Mouse (Mus musculus): Measurements from ENCODE around the gene Cpn1. TPM values are rescaled to one million over a fixed set of nuclear protein-coding genes. Genes with fewer than 3 reads are reported as not detected.

Gene Cpn1
- polyA plus RNA-seq, 1 experiment from 2014 or later, result 81.5 TPM

GRCm38 (mm10) chr19:43980711-43981110 lies 5.6 kb downstream of the Cpn1 start:
- Histone ChIP-seq H3K4me1 (replicated peaks) (no peaks in the 10 kb centered on the region), H3K9me3 (replicated peaks) (no peaks in the 10 kb centered on the region), H3K27me3 (peaks cover 2% of the 10 kb centered on the region), H3K4me2 (no peak overlapping the region), H3K4me3 (replicated peaks) (no peak overlapping the region), H3K36me3 (replicated peaks) (no peaks in the 10 kb centered on the region), H3K9ac (no peak overlapping the region), H3K27ac (replicated peaks) (no peak overlapping the region)
- no peak for ATAC-seq (ENCODE audit: insufficient read depth)
- WGBS (ENCODE audit: insufficient replicate concordance), result 78% methylated on average over 17 of the region's 17 CpGs

GRCm38 (mm10) chr19:43977799-43978198 lies 8.6 kb downstream of the Cpn1 start:
- Histone ChIP-seq H3K27ac (replicated peaks) (no peak overlapping the region), H3K4me2 (no peak overlapping the region), H3K9me3 (replicated peaks) (no peaks in the 10 kb centered on the region), H3K36me3 (replicated peaks) (no peaks in the 10 kb centered on the region; the same call in 1 of the 2 replicates), H3K9ac (no peak overlapping the region), H3K27me3 (no peaks in the 10 kb centered on the region), H3K4me1 (replicated peaks) (no peaks in the 10 kb centered on the region), H3K4me3 (replicated peaks) (no peak overlapping the region)
- 58% methylated on average over 3 of the region's 3 CpGs for WGBS (ENCODE audit: insufficient replicate concordance)
- no peak for ATAC-seq (ENCODE audit: insufficient read depth)

- no peaks in the 10 kb centered on the region; the same call in 1 of the 2 replicates for H3K36me3 ChIP-seq (replicated peaks)
- 60% methylated on average over 6 of the region's 6 CpGs for WGBS (ENCODE audit: insufficient replicate concordance)
- H3K9me3 ChIP-seq (replicated peaks), result no peaks in the 10 kb centered on the region
- no peak overlapping the region for H3K4me2 ChIP-seq
- no peak overlapping the region for H3K9ac ChIP-seq
- H3K27ac ChIP-seq (replicated peaks), result no peak overlapping the region
- H3K4me1 ChIP-seq (replicated peaks), result no peaks in the 10 kb centered on the region
- no peak overlapping the region for H3K4me3 ChIP-seq (replicated peaks)
- ATAC-seq (ENCODE audit: insufficient read depth), result no peak
- no peaks in the 10 kb centered on the region for H3K27me3 ChIP-seq
Measured at GRCm38 (mm10) chr19:43976661-43977060, 9.7 kb downstream of the Cpn1 start.

GRCm38 (mm10) chr19:43974221-43974620 lies 12.1 kb downstream of the Cpn1 start:
- 71% methylated on average over 6 of the region's 6 CpGs for WGBS (ENCODE audit: insufficient replicate concordance)
- ATAC-seq (ENCODE audit: insufficient read depth), result no peak
- Histone ChIP-seq H3K9me3 (replicated peaks) (no peaks in the 10 kb centered on the region), H3K27ac (replicated peaks) (no peak overlapping the region), H3K4me2 (no peak overlapping the region), H3K27me3 (no peaks in the 10 kb centered on the region), H3K36me3 (replicated peaks) (no peaks in the 10 kb centered on the region; the same call in 1 of the 2 replicates), H3K9ac (no peak overlapping the region), H3K4me3 (replicated peaks) (no peak overlapping the region), H3K4me1 (replicated peaks) (no peaks in the 10 kb centered on the region)

GRCm38 (mm10) chr19:43973711-43974110 lies 12.6 kb downstream of the Cpn1 start:
- H3K4me3 ChIP-seq (replicated peaks), result no peak overlapping the region
- H3K4me2 ChIP-seq, result no peak overlapping the region
- 49% methylated on average over 9 of the region's 9 CpGs for WGBS (ENCODE audit: insufficient replicate concordance)
- no peak overlapping the region for H3K9ac ChIP-seq
- H3K4me1 ChIP-seq (replicated peaks), result no peaks in the 10 kb centered on the region
- H3K36me3 ChIP-seq (replicated peaks), result no peaks in the 10 kb centered on the region; the same call in 1 of the 2 replicates
- H3K9me3 ChIP-seq (replicated peaks), result no peaks in the 10 kb centered on the region
- H3K27me3 ChIP-seq, result no peaks in the 10 kb centered on the region
- H3K27ac ChIP-seq (replicated peaks), result no peak overlapping the region
- no peak for ATAC-seq (ENCODE audit: insufficient read depth)

GRCm38 (mm10) chr19:43972129-43972528 lies 14.2 kb downstream of the Cpn1 start:
- no peak overlapping the region for H3K9ac ChIP-seq
- H3K9me3 ChIP-seq (replicated peaks), result no peaks in the 10 kb centered on the region
- no peaks in the 10 kb centered on the region for H3K27me3 ChIP-seq
- H3K4me3 ChIP-seq (replicated peaks), result no peak overlapping the region
- no peak for ATAC-seq (ENCODE audit: insufficient read depth)
- no peaks in the 10 kb centered on the region; the same call in 1 of the 2 replicates for H3K36me3 ChIP-seq (replicated peaks)
- no peaks in the 10 kb centered on the region for H3K4me1 ChIP-seq (replicated peaks)
- no peak overlapping the region for H3K4me2 ChIP-seq
- WGBS (ENCODE audit: insufficient replicate concordance), result 70% methylated on average over 8 of the region's 8 CpGs
- no peak overlapping the region for H3K27ac ChIP-seq (replicated peaks)

GRCm38 (mm10) chr19:43968436-43969026 lies 17.8 kb downstream of the Cpn1 start:
- H3K4me1 ChIP-seq (replicated peaks), result no peaks in the 10 kb centered on the region
- 53% methylated on average over 11 of the region's 11 CpGs for WGBS (ENCODE audit: insufficient replicate concordance)
- no peak for ATAC-seq (ENCODE audit: insufficient read depth)
- no peak overlapping the region for H3K9ac ChIP-seq
- H3K9me3 ChIP-seq (replicated peaks), result no peaks in the 10 kb centered on the region
- H3K27ac ChIP-seq (replicated peaks), result no peak overlapping the region
- H3K36me3 ChIP-seq (replicated peaks), result peaks cover under 1% of the 10 kb centered on the region; the same call in 1 of the 2 replicates
- no peaks in the 10 kb centered on the region for H3K27me3 ChIP-seq
- H3K4me3 ChIP-seq (replicated peaks), result no peak overlapping the region
- H3K4me2 ChIP-seq, result no peak overlapping the region

- H3K4me1 ChIP-seq (replicated peaks), result no peaks in the 10 kb centered on the region
- no peak overlapping the region for H3K4me2 ChIP-seq
- no peak for ATAC-seq (ENCODE audit: insufficient read depth)
- 58% methylated on average over 2 of the region's 2 CpGs for WGBS (ENCODE audit: insufficient replicate concordance)
- H3K27ac ChIP-seq (replicated peaks), result no peak overlapping the region
- H3K9me3 ChIP-seq (replicated peaks), result no peaks in the 10 kb centered on the region
- no peaks in the 10 kb centered on the region for H3K27me3 ChIP-seq
- H3K36me3 ChIP-seq (replicated peaks), result peaks cover 12% of the 10 kb centered on the region; the same call in 1 of the 2 replicates
- no peak overlapping the region for H3K9ac ChIP-seq
- H3K4me3 ChIP-seq (replicated peaks), result no peak overlapping the region
Measured at GRCm38 (mm10) chr19:43966481-43966880, 19.9 kb downstream of the Cpn1 start.

GRCm38 (mm10) chr19:43965496-43966085 lies 20.8 kb downstream of the Cpn1 start:
- 0 out of 2 replicates have a peak overlapping the region, but pooled peaks have one; percentile 25 for H3K4me2 ChIP-seq
- WGBS (ENCODE audit: insufficient replicate concordance), result 51% methylated on average over 11 of the region's 11 CpGs
- no peak overlapping the region for H3K27ac ChIP-seq (replicated peaks)
- no peak overlapping the region for H3K4me3 ChIP-seq (replicated peaks)
- H3K9me3 ChIP-seq (replicated peaks), result no peaks in the 10 kb centered on the region
- H3K9ac ChIP-seq, result no peak overlapping the region
- H3K36me3 ChIP-seq (replicated peaks), result peaks cover 12% of the 10 kb centered on the region; the same call in 1 of the 2 replicates
- H3K27me3 ChIP-seq, result no peaks in the 10 kb centered on the region
- no peaks in the 10 kb centered on the region for H3K4me1 ChIP-seq (replicated peaks)
- ATAC-seq (ENCODE audit: insufficient read depth), result no peak

GRCm38 (mm10) chr19:43962795-43963194 lies 23.6 kb downstream of the Cpn1 start:
- no peak for ATAC-seq (ENCODE audit: insufficient read depth)
- Histone ChIP-seq H3K9me3 (replicated peaks) (no peaks in the 10 kb centered on the region), H3K27ac (replicated peaks) (no peak overlapping the region), H3K4me3 (replicated peaks) (no peak overlapping the region), H3K36me3 (replicated peaks) (peaks cover 14% of the 10 kb centered on the region; the same call in 1 of the 2 replicates), H3K4me2 (no peak overlapping the region), H3K27me3 (no peaks in the 10 kb centered on the region), H3K4me1 (replicated peaks) (no peaks in the 10 kb centered on the region), H3K9ac (no peak overlapping the region)
- 48% methylated on average over 9 of the region's 9 CpGs for WGBS (ENCODE audit: insufficient replicate concordance)

GRCm38 (mm10) chr19:43961185-43961584 lies 25.2 kb downstream of the Cpn1 start:
- H3K4me2 ChIP-seq, result no peak overlapping the region
- WGBS (ENCODE audit: insufficient replicate concordance), result 54% methylated on average over 2 of the region's 2 CpGs
- H3K36me3 ChIP-seq (replicated peaks), result peaks cover 14% of the 10 kb centered on the region; the same call in 1 of the 2 replicates

More at GRCm38 (mm10) chr19:43961185-43961584, 25.2 kb downstream of the Cpn1 start:
- H3K27me3 ChIP-seq, result no peaks in the 10 kb centered on the region
- H3K4me1 ChIP-seq (replicated peaks), result no peaks in the 10 kb centered on the region
- H3K4me3 ChIP-seq (replicated peaks), result no peak overlapping the region
- H3K9ac ChIP-seq, result no peak overlapping the region
- H3K9me3 ChIP-seq (replicated peaks), result no peaks in the 10 kb centered on the region
- H3K27ac ChIP-seq (replicated peaks), result no peak overlapping the region
- ATAC-seq (ENCODE audit: insufficient read depth), result no peak
